9 mouse cellular contexts compared by ENCODE assay signal in the genomic region with DNA sequence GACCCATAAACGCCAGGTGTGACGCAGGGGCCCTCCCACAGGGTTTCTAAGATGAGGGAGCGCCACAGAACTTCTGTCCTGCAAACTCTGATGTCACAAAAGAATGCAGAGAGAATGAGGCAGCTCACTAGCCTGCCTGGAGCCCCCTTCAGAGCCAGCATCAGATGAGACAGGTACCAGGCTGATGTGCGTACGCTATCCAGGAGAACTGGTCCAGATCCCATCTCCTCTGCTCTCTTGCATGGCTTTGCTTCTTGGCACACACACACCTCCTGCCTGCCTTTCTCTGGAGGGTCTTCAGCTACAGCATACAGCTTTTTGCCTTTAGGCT. TPM values are rescaled to one million over a fixed set of nuclear protein-coding genes. Genes with fewer than 3 reads are reported as not detected.
DNase-seq lines count a peak whose midpoint lies in the region; ATAC-seq and TF ChIP-seq lines count a peak whose summit lies in the region.
"Had no signal": no experiment of that assay in that cellular context is flagged by ENCODE, and none has a peak within 500 bp of the region (broad histone marks: within the 10 kb centered on the region; RNA-seq: fewer than 3 reads in every experiment).

No protein-coding gene starts in this region.

- peak overlapping the region; percentile 22; the same call in 1 of the 2 replicates for H3K9ac ChIP-seq in neural tube, embryonic 12.5 days
- H3K9ac ChIP-seq in limb, embryonic 14.5 days (ENCODE audit: low read depth, low read length, severe bottlenecking) = no peak overlapping the region

- no peak for TF ChIP-seq POLR2A in limb, embryonic 14.5 days (IDR thresholded peaks at IDR 0.05; ENCODE audit: borderline replicate concordance, extremely low read depth, insufficient read depth, insufficient read length)
- no peak for TF ChIP-seq POLR2A in olfactory bulb, adult 2 months (IDR thresholded peaks at IDR 0.05; ENCODE audit: insufficient read depth, low read depth, low read length)

- no peaks in the 10 kb centered on the region for H3K36me3 ChIP-seq in heart, embryonic 10.5 days
- H3K36me3 ChIP-seq in neural tube, embryonic 12.5 days = no peaks in the 10 kb centered on the region
- no peaks in the 10 kb centered on the region for H3K36me3 ChIP-seq in limb, embryonic 14.5 days (ENCODE audit: control insufficient read depth, insufficient read depth, low read length)

- TF ChIP-seq CTCF in olfactory bulb, adult 2 months (IDR thresholded peaks at IDR 0.05; ENCODE audit: insufficient read depth, low read depth, low read length) = no peak

- intact Hi-C loops in left cerebral cortex, postnatal 14 days (cut with DNase I) = loop anchor here (5.0 kb wide), 1 partner anchor 93 kb away; no protein-coding TSS in a partner anchor

- ATAC-seq in neural tube, embryonic 12.5 days (ENCODE audit: low FRiP score, low read depth) = no peak
- no peak; the same call in 1 of the 2 replicates for ATAC-seq in limb, embryonic 14.5 days (ENCODE audit: low FRiP score, low read depth)

- H3K9me3 ChIP-seq in heart, embryonic 10.5 days = no peaks in the 10 kb centered on the region
- no peaks in the 10 kb centered on the region for H3K9me3 ChIP-seq in neural tube, embryonic 12.5 days
- H3K9me3 ChIP-seq in limb, embryonic 14.5 days (ENCODE audit: control insufficient read depth, low read length) = no peaks in the 10 kb centered on the region

- H3K27me3 ChIP-seq in heart, embryonic 10.5 days (ENCODE audit: insufficient read depth, poor library complexity, severe bottlenecking) = no peaks in the 10 kb centered on the region
- H3K27me3 ChIP-seq in neural tube, embryonic 12.5 days (replicated peaks) = peaks cover 4% of the 10 kb centered on the region; the same call in 1 of the 2 replicates
- no peaks in the 10 kb centered on the region for H3K27me3 ChIP-seq in limb, embryonic 14.5 days (ENCODE audit: control insufficient read depth, insufficient read depth, low read length)

- H3K4me2 ChIP-seq in neural tube, embryonic 12.5 days (replicated peaks) = no peak overlapping the region
- 0 out of 2 replicates have a peak overlapping the region, but pooled peaks have one; percentile 15 for H3K4me2 ChIP-seq in limb, embryonic 14.5 days (replicated peaks; ENCODE audit: low read depth, low read length, severe bottlenecking)

- H3K4me1 ChIP-seq in heart, embryonic 10.5 days = peaks cover 30% of the 10 kb centered on the region
- H3K4me1 ChIP-seq in neural tube, embryonic 12.5 days = peaks cover 30% of the 10 kb centered on the region
- peaks cover 14% of the 10 kb centered on the region; the same call in 1 of the 2 replicates for H3K4me1 ChIP-seq in limb, embryonic 14.5 days (ENCODE audit: control insufficient read depth, insufficient read depth, low read length)
- H3K4me1 ChIP-seq in olfactory bulb, adult 2 months (ENCODE audit: control insufficient read depth, insufficient read depth, low read length) = peaks cover 53% of the 10 kb centered on the region

- peak overlapping the region; percentile 47 for H3K4me3 ChIP-seq in heart, embryonic 10.5 days
- no peak overlapping the region for H3K4me3 ChIP-seq in neural tube, embryonic 12.5 days
- H3K4me3 ChIP-seq in limb, embryonic 14.5 days (replicated peaks; ENCODE audit: low read length) = no peak overlapping the region
- no peak overlapping the region; the same call in 1 of the 2 replicates for H3K4me3 ChIP-seq in olfactory bulb, adult 2 months (ENCODE audit: insufficient read depth, low read depth, low read length)

- peak overlapping the region; percentile 85 for H3K27ac ChIP-seq in heart, embryonic 10.5 days
- no peak overlapping the region for H3K27ac ChIP-seq in neural tube, embryonic 12.5 days
- H3K27ac ChIP-seq in limb, embryonic 14.5 days (replicated peaks; ENCODE audit: low read depth, low read length) = peak overlapping the region; percentile 38; the same call in 1 of the 2 replicates
- peak overlapping the region; percentile 79 for H3K27ac ChIP-seq in olfactory bulb, adult 2 months (ENCODE audit: insufficient read depth, low read depth, low read length)

- WGBS in heart, embryonic 10.5 days = 61% methylated on average over 5 of the region's 5 CpGs
- 72% methylated on average over 5 of the region's 5 CpGs for WGBS in neural tube, embryonic 12.5 days
- WGBS in limb, embryonic 14.5 days = 42% methylated on average over 5 of the region's 5 CpGs
- WGBS in olfactory bulb, adult 2 months = 42% methylated on average over 5 of the region's 5 CpGs

- no peak for DNase-seq in heart, embryonic 10.5 days (ENCODE audit: low spot score)
- DNase-seq in heart, postnatal 4 days = no peak
- DNase-seq in neural tube, embryonic 10.5 days (ENCODE audit: extremely low spot score, low spot score) = no peak
- DNase-seq in limb, embryonic 14.5 days (ENCODE audit: low spot score) = no peak
- DNase-seq in left cerebral cortex, postnatal 14 days (ENCODE audit: low spot score in 2 of 2) = no peak
- DNase-seq in adrenal gland, adult 2 months = no peak
- DNase-seq: kidney, adult 11 months had no signal

RNA-seq across cellular contexts. Expression of gene Cdk5r1, which starts 32.3 kb away (rescaled TPM):
- polyA plus RNA-seq in heart, embryonic 10.5 days (2016; fragmentation: Nextera tagmentation; extraction: Ambion mirVana) = 0.34 and 0.72 TPM in 2 replicates
- 1 to 10 TPM; 1.2 to 1.8 TPM for total RNA-seq in heart, postnatal 4 days (2021)
- 73.1 and 74.2 TPM in 2 replicates for polyA plus RNA-seq in neural tube, embryonic 12.5 days (2016; fragmentation: Nextera tagmentation; extraction: Ambion mirVana)
- polyA plus RNA-seq in limb, embryonic 14.5 days (2012; rRNA removed) = 12.3 and 12.6 TPM in 2 replicates
- 2.8 and 3.0 TPM in 2 replicates for polyA plus RNA-seq in limb, embryonic 14.5 days (2014; fragmentation: Nextera tagmentation; extraction: Ambion mirVana)
- 97.4 and 147 TPM in 2 replicates for polyA plus RNA-seq in olfactory bulb, adult 2 months (2012; ENCODE audit: insufficient read depth, insufficient read length, low replicate concordance, missing spikeins)
- total RNA-seq in left cerebral cortex, postnatal 14 days (2021) = 100 to 1,000 TPM; 359 to 367 TPM
- total RNA-seq in adrenal gland, adult 2 months (2021) = 1 to 10 TPM; 1.5 to 3.1 TPM
- 5.8 TPM in 2 replicates for polyA plus RNA-seq in adrenal gland, adult 2 months (2012; rRNA removed)
